In genomic region chr3:67512807-67513206, GRCm38 (mm10) we compare ENCODE assay signal across 8 mouse cellular contexts. TPM values are rescaled to one million over a fixed set of nuclear protein-coding genes. Genes with fewer than 3 reads are reported as not detected.
DNase-seq lines count a peak whose midpoint lies in the region; ATAC-seq and TF ChIP-seq lines count a peak whose summit lies in the region.

No protein-coding gene starts in this region.

- WGBS in embryonic facial prominence, embryonic 14.5 days = 5% methylated on average over 5 of the region's 5 CpGs

- no peak overlapping the region for H3K4me3 ChIP-seq in CH12.LX (replicated peaks in 1 of 3; ENCODE audit: low read depth in 2 of 3, low read length in 2 of 3, poor library complexity in 1 of 3)
- H3K4me3 ChIP-seq in embryonic facial prominence, embryonic 14.5 days (ENCODE audit: low read depth, low read length) = no peak overlapping the region

- H3K27ac ChIP-seq in CH12.LX (ENCODE audit: insufficient read depth, low read depth) = no peak overlapping the region
- H3K27ac ChIP-seq in embryonic facial prominence, embryonic 14.5 days (replicated peaks; ENCODE audit: low read depth, low read length) = no peak overlapping the region

- no peaks in the 10 kb centered on the region for H3K36me3 ChIP-seq in CH12.LX (replicated peaks in 1 of 2; ENCODE audit: control insufficient read depth in 1 of 2, insufficient read depth in 1 of 2, low read length in 1 of 2)
- H3K36me3 ChIP-seq in embryonic facial prominence, embryonic 14.5 days (ENCODE audit: control insufficient read depth, insufficient read depth, low read length) = no peaks in the 10 kb centered on the region

- no peaks in the 10 kb centered on the region for H3K27me3 ChIP-seq in CH12.LX (replicated peaks)
- H3K27me3 ChIP-seq in embryonic facial prominence, embryonic 14.5 days (replicated peaks; ENCODE audit: control insufficient read depth, insufficient read depth, low read length) = peaks cover 35% of the 10 kb centered on the region

- in situ Hi-C loops in CH12.LX (cut with MboI; ENCODE audit: low pct_ligation_motif_present, low pct_unique_long_range_greater_than_20kb, low sequenced_read_pairs) = loop anchor here (5.0 kb wide), 1 partner anchor 49 kb away; no protein-coding TSS in a partner anchor

- H3K9ac ChIP-seq in CH12.LX (ENCODE audit: insufficient read depth, low read depth) = no peak overlapping the region
- H3K9ac ChIP-seq in embryonic facial prominence, embryonic 14.5 days (ENCODE audit: low read depth, low read length) = no peak overlapping the region

- no peak for TF ChIP-seq POLR2A in CH12.LX (IDR thresholded peaks at IDR 0.05; ENCODE audit: low read depth, low read length)

- intact Hi-C loops in heart, postnatal 14 days (cut with DNase I) = loop anchor here (1.0 kb wide), 2 partner anchors 55 to 532 kb away; no protein-coding TSS in a partner anchor

- peak; percentile 91 to 96 for TF ChIP-seq CTCF in CH12.LX (conservative IDR thresholded peaks at IDR 0.05 in 1 of 2, IDR thresholded peaks at IDR 0.05 in 1 of 2; ENCODE audit: low read depth in 2 of 2, low read length in 2 of 2)

- H3K4me1 ChIP-seq in CH12.LX (ENCODE audit: control insufficient read depth in 1 of 2, insufficient read depth in 2 of 2) = peaks cover 0 to 6% of the 10 kb centered on the region in 2 experiments; a peak in 1 of 4 replicates
- H3K4me1 ChIP-seq in embryonic facial prominence, embryonic 14.5 days (ENCODE audit: control insufficient read depth, insufficient read depth, low read length) = no peaks in the 10 kb centered on the region

- peak; percentile 81 for DNase-seq in CH12.LX (ENCODE audit: extremely low read depth)
- DNase-seq in adrenal gland, postnatal 25 days = peak; percentile 71
- DNase-seq in embryonic facial prominence, embryonic 14.5 days (ENCODE audit: low spot score) = peak; percentile 82
- DNase-seq in heart, postnatal 14 days = peak; percentile 69 to 84
- peak; percentile 61 to 88 for DNase-seq in layer of hippocampus, adult 8-10 months (ENCODE audit: low spot score in 2 of 2)
- DNase-seq in lung, postnatal 25 days (ENCODE audit: low spot score) = peak; percentile 76
- peak; percentile 84 for DNase-seq in retina, postnatal 1 day
- peak; percentile 78 for DNase-seq in urinary bladder, postnatal 14 days (ENCODE audit: low spot score)

- ATAC-seq in embryonic facial prominence, embryonic 14.5 days (ENCODE audit: low read depth) = peak; percentile 53

- dilution Hi-C loops in CH12.LX (cut with MboI; ENCODE audit: extremely low pct_ligation_motif_present, extremely low pct_unique_long_range_greater_than_20kb, low sequenced_read_pairs) = no loop called here

- H3K79me2 ChIP-seq in CH12.LX (replicated peaks; ENCODE audit: control insufficient read depth, extremely low read depth, insufficient read depth, poor library complexity, severe bottlenecking) = no peaks in the 10 kb centered on the region

- no peaks in the 10 kb centered on the region for H3K9me3 ChIP-seq in CH12.LX (replicated peaks; ENCODE audit: low read length)
- no peaks in the 10 kb centered on the region for H3K9me3 ChIP-seq in embryonic facial prominence, embryonic 14.5 days (ENCODE audit: control insufficient read depth, low read length)

- peak; percentile 98 for TF ChIP-seq RAD21 in CH12.LX (IDR thresholded peaks at IDR 0.05; ENCODE audit: low read depth, low read length)

- no peak for TF ChIP-seq EP300 in CH12.LX (IDR thresholded peaks at IDR 0.05; ENCODE audit: low read length)

- no peak overlapping the region for H3K4me2 ChIP-seq in CH12.LX (ENCODE audit: insufficient read depth, low read depth, poor library complexity, severe bottlenecking)
- no peak overlapping the region for H3K4me2 ChIP-seq in embryonic facial prominence, embryonic 14.5 days (ENCODE audit: low read depth, low read length)

TF ChIP-seq in CH12.LX, 34 proteins besides CTCF, POLR2A, EP300 and RAD21:
- TF ChIP-seq BHLHE40 (IDR thresholded peaks at IDR 0.05; ENCODE audit: low read depth, low read length) (no peak), ETS1 (conservative IDR thresholded peaks at IDR 0.05; ENCODE audit: low read depth, low read length) (no peak), ZNF384 (IDR thresholded peaks at IDR 0.05; ENCODE audit: low read depth, low read length) (no peak), E2F4 (IDR thresholded peaks at IDR 0.05; ENCODE audit: insufficient replicate concordance, low read depth, low read length) (no peak), POLR2AphosphoS2 (IDR thresholded peaks at IDR 0.05; ENCODE audit: low read depth, low read length) (no peak), PAX5 (IDR thresholded peaks at IDR 0.05; ENCODE audit: low read length) (no peak), NELFE (IDR thresholded peaks at IDR 0.05; ENCODE audit: low read depth, low read length) (peak; percentile 37; the same call in 1 of the 2 replicates), ZMIZ1 (IDR thresholded peaks at IDR 0.05; ENCODE audit: low read depth, low read length) (no peak), SMC3 (IDR thresholded peaks at IDR 0.05; ENCODE audit: low read depth, low read length) (peak; percentile 98), ZC3H11A (IDR thresholded peaks at IDR 0.05; ENCODE audit: low read depth, low read length) (peak; percentile 92), USF1 (IDR thresholded peaks at IDR 0.05; ENCODE audit: low read depth, low read length) (no peak), MXI1 (IDR thresholded peaks at IDR 0.05; ENCODE audit: low read depth, low read length) (no peak), MAX (IDR thresholded peaks at IDR 0.05; ENCODE audit: low read length) (no peak), JUN (IDR thresholded peaks at IDR 0.05; ENCODE audit: insufficient read depth, low read depth, low read length) (no peak), HCFC1 (IDR thresholded peaks at IDR 0.05; ENCODE audit: low read depth, low read length) (peak; percentile 16; the same call in 1 of the 2 replicates), SIN3A (IDR thresholded peaks at IDR 0.05; ENCODE audit: low read length) (no peak), IRF4 (IDR thresholded peaks at IDR 0.05; ENCODE audit: low read depth, low read length) (no peak)

RNA-seq across cellular contexts. Expression of gene Rarres1, which starts 2.5 kb away (rescaled TPM):
- total RNA-seq in CH12.LX (2012; rRNA removed) (0.08 TPM in 1 of 2 replicates, not detected in the other), CH12.LX (2014; rRNA removed) (0.24 and 0.34 TPM in 2 replicates)
- polyA plus RNA-seq in CH12.LX (2012; ENCODE audit: insufficient read length, low read depth) = 0.42 TPM in 1 of 2 replicates, not detected in the other
- 0.24 TPM in 1 of 2 replicates, not detected in the other for total RNA-seq in adrenal gland, postnatal 25 days (2021)
- polyA plus RNA-seq in embryonic facial prominence, embryonic 14.5 days (2014; fragmentation: Nextera tagmentation; extraction: Ambion mirVana) = 4.0 and 5.6 TPM in 2 replicates
- under 1 TPM; 0.84 to 0.98 TPM for total RNA-seq in heart, postnatal 14 days (2021)
- 1 to 10 TPM; 1.4 to 1.7 (median 1.6) TPM for total RNA-seq in layer of hippocampus, adult 8-10 months (2022)

RNA-seq across cellular contexts. Expression of gene Lxn, which starts 49.1 kb away (rescaled TPM):
- total RNA-seq in CH12.LX (2012; rRNA removed) = 11.0 and 14.3 TPM in 2 replicates
- 12.8 and 14.3 TPM in 2 replicates for total RNA-seq in CH12.LX (2014; rRNA removed)
- 31.3 and 33.3 TPM in 2 replicates for polyA plus RNA-seq in CH12.LX (2012; ENCODE audit: insufficient read length, low read depth)
- total RNA-seq in adrenal gland, postnatal 25 days (2021) = 19.8 and 21.5 TPM in 2 replicates
- 105 and 107 TPM in 2 replicates for polyA plus RNA-seq in embryonic facial prominence, embryonic 14.5 days (2014; fragmentation: Nextera tagmentation; extraction: Ambion mirVana)
- total RNA-seq in heart, postnatal 14 days (2021) = 10 to 100 TPM; 11.2 to 12.8 TPM
- 10 to 100 TPM; 49.1 to 58.4 (median 53.4) TPM for total RNA-seq in layer of hippocampus, adult 8-10 months (2022)
